Mouse (Mus musculus): Measurements from ENCODE around the gene Mrpl51.

The Mrpl51 gene

GRCm38 (mm10) chr6:125192016-125192714, 564 bp downstream of the Mrpl51 start:
- peak; percentile 95 for DNase-seq (ENCODE audit: low spot score)

GRCm38 (mm10) chr6:125192841-125193240, 1.2 kb downstream of the Mrpl51 start:
- no peak for DNase-seq (ENCODE audit: low spot score)

- DNase-seq (ENCODE audit: low spot score), result no peak
Measured at GRCm38 (mm10) chr6:125193390-125193789, 1.8 kb downstream of the Mrpl51 start.

- DNase-seq (ENCODE audit: low spot score), result no peak
Measured at GRCm38 (mm10) chr6:125195541-125196075, 4.0 kb downstream of the Mrpl51 start.

- DNase-seq (ENCODE audit: low spot score), result no peak
Measured at GRCm38 (mm10) chr6:125196301-125196700, 4.7 kb downstream of the Mrpl51 start.

GRCm38 (mm10) chr6:125197166-125197565, 5.6 kb downstream of the Mrpl51 start:
- DNase-seq (ENCODE audit: low spot score), result no peak

GRCm38 (mm10) chr6:125210436-125210835, 18.8 kb downstream of the Mrpl51 start:
- DNase-seq (ENCODE audit: low spot score), result no peak

GRCm38 (mm10) chr6:125212621-125213020, 21.0 kb downstream of the Mrpl51 start:
- no peak for DNase-seq (ENCODE audit: low spot score)

- DNase-seq (ENCODE audit: low spot score), result no peak
Measured at GRCm38 (mm10) chr6:125213129-125213528, 21.5 kb downstream of the Mrpl51 start.

- no peak for DNase-seq (ENCODE audit: low spot score)
Measured at GRCm38 (mm10) chr6:125213715-125214114, 22.1 kb downstream of the Mrpl51 start.

- DNase-seq (ENCODE audit: low spot score), result peak; percentile 97
Measured at GRCm38 (mm10) chr6:125215148-125215954, 23.8 kb downstream of the Mrpl51 start, which contains the start of gene Vamp1. Gene Vamp1 (plus strand): TSS chr6:125215551.

GRCm38 (mm10) chr6:125216898-125217297, 25.3 kb downstream of the Mrpl51 start:
- DNase-seq (ENCODE audit: low spot score), result no peak

GRCm38 (mm10) chr6:125217899-125218298, 26.3 kb downstream of the Mrpl51 start:
- DNase-seq (ENCODE audit: low spot score), result no peak

- peak; percentile 82 for DNase-seq (ENCODE audit: low spot score)
Measured at GRCm38 (mm10) chr6:125218963-125219362, 27.4 kb downstream of the Mrpl51 start.

GRCm38 (mm10) chr6:125221115-125221745, 29.6 kb downstream of the Mrpl51 start:
- no peak for DNase-seq (ENCODE audit: low spot score)

- DNase-seq (ENCODE audit: low spot score), result no peak
Measured at GRCm38 (mm10) chr6:125222146-125222545, 30.5 kb downstream of the Mrpl51 start.

- DNase-seq (ENCODE audit: low spot score), result no peak
Measured at GRCm38 (mm10) chr6:125222577-125222976, 31.0 kb downstream of the Mrpl51 start.

- DNase-seq (ENCODE audit: low spot score), result no peak
Measured at GRCm38 (mm10) chr6:125225518-125226115, 34.0 kb downstream of the Mrpl51 start.

GRCm38 (mm10) chr6:125230571-125230970, 39.0 kb downstream of the Mrpl51 start:
- no peak for DNase-seq (ENCODE audit: low spot score)

- DNase-seq (ENCODE audit: low spot score), result peak; percentile 66
Measured at GRCm38 (mm10) chr6:125231117-125232044, 39.8 kb downstream of the Mrpl51 start, which contains the start of gene Tapbpl. Gene Tapbpl (minus strand): TSS chr6:125231860.

GRCm38 (mm10) chr6:125232045-125232437, 40.4 kb downstream of the Mrpl51 start:
- DNase-seq (ENCODE audit: low spot score), result no peak
